Mouse (Mus musculus): ENCODE results near the gene Mtln. TPM values are rescaled to one million over a fixed set of nuclear protein-coding genes. Genes with fewer than 3 reads are reported as not detected.

Gene Mtln
- polyA plus RNA-seq, 1 experiment from 2014 or later = 32.1 TPM

GRCm38 (mm10) chr2:127749376-127749775 lies 42.9 kb downstream of the Mtln start:
- no peaks in the 10 kb centered on the region for H3K9me3 ChIP-seq
- no peaks in the 10 kb centered on the region for H3K4me1 ChIP-seq (replicated peaks)
- ATAC-seq = no peak
- H3K36me3 ChIP-seq = peaks cover 21% of the 10 kb centered on the region
- H3K4me2 ChIP-seq (replicated peaks) = no peak overlapping the region
- H3K27me3 ChIP-seq = no peaks in the 10 kb centered on the region
- 76% methylated on average over 1 of the region's 1 CpGs for WGBS
- no peak overlapping the region for H3K27ac ChIP-seq
- no peak overlapping the region for H3K9ac ChIP-seq (replicated peaks)
- no peak overlapping the region for H3K4me3 ChIP-seq (replicated peaks)

- H3K4me3 ChIP-seq (replicated peaks) = no peak overlapping the region
- 70% methylated on average over 7 of the region's 7 CpGs for WGBS
- H3K4me2 ChIP-seq (replicated peaks) = no peak overlapping the region
- ATAC-seq = no peak
- H3K36me3 ChIP-seq = peaks cover 21% of the 10 kb centered on the region
- H3K9ac ChIP-seq (replicated peaks) = no peak overlapping the region
- no peaks in the 10 kb centered on the region for H3K9me3 ChIP-seq
- H3K27ac ChIP-seq = no peak overlapping the region
- no peaks in the 10 kb centered on the region for H3K27me3 ChIP-seq
- no peaks in the 10 kb centered on the region for H3K4me1 ChIP-seq (replicated peaks)
These were observed 44.0 kb downstream of the Mtln start for GRCm38 (mm10) chr2:127748316-127748715.

- Histone ChIP-seq H3K9ac (replicated peaks) (no peak overlapping the region), H3K4me2 (replicated peaks) (no peak overlapping the region), H3K4me1 (replicated peaks) (no peaks in the 10 kb centered on the region), H3K27me3 (no peaks in the 10 kb centered on the region), H3K9me3 (no peaks in the 10 kb centered on the region), H3K36me3 (peaks cover 35% of the 10 kb centered on the region), H3K27ac (no peak overlapping the region), H3K4me3 (replicated peaks) (no peak overlapping the region)
- no peak for ATAC-seq
- WGBS = 89% methylated on average over 3 of the region's 3 CpGs
These were observed 49.7 kb downstream of the Mtln start for GRCm38 (mm10) chr2:127742637-127743036.

Other genes starting within 250 kb of the Mtln start
- gene Zfp661, start 205.4 kb downstream of the Mtln start, polyA plus RNA-seq (2015; fragmentation: Nextera tagmentation; extraction: Ambion mirVana) = 7.9 and 9.8 TPM in 2 replicates
- 156 and 172 TPM in 2 replicates for gene Mrps5, start 205.3 kb downstream of the Mtln start, polyA plus RNA-seq (2015; fragmentation: Nextera tagmentation; extraction: Ambion mirVana)
- 0.89 and 1.4 TPM in 2 replicates for gene Mal, start 135.8 kb downstream of the Mtln start, polyA plus RNA-seq (2015; fragmentation: Nextera tagmentation; extraction: Ambion mirVana)
- gene Mall, start 62.6 kb downstream of the Mtln start, polyA plus RNA-seq (2015; fragmentation: Nextera tagmentation; extraction: Ambion mirVana) = 0.61 and 0.82 TPM in 2 replicates
- gene Nphp1, start 3.6 kb downstream of the Mtln start, polyA plus RNA-seq (2015; fragmentation: Nextera tagmentation; extraction: Ambion mirVana) = 20.4 and 21.7 TPM in 2 replicates
- 24.4 and 26.4 TPM in 2 replicates for gene Bub1, start 39.4 kb upstream of the Mtln start, polyA plus RNA-seq (2015; fragmentation: Nextera tagmentation; extraction: Ambion mirVana)
- 0.07 TPM in 1 of 2 replicates, not detected in the other for gene Acoxl, start 46.4 kb upstream of the Mtln start, polyA plus RNA-seq (2015; fragmentation: Nextera tagmentation; extraction: Ambion mirVana)

Measured in midbrain, embryonic 13.5 days (tissue).